Mouse (Mus musculus) thymus, postnatal 0 days (tissue): ENCODE results near the gene 1520401A03Rik. TPM values are rescaled to one million over a fixed set of nuclear protein-coding genes. Genes with fewer than 3 reads are reported as not detected.

Experiments
- DNase-seq: peaks from one replicate; pipeline ENCODE4 v3.0.0-alpha.2; 2015; ENCODE audit warnings: low spot score
- polyA plus RNA-seq: library from polyadenylated mRNA; unstranded; fragments of >200 nt; fragmentation: Nextera tagmentation; extraction: Ambion mirVana; gene quantifications from 2 replicates; pipeline ENCODE4 v1.2.1, GENCODE M21; 2015

Gene 1520401A03Rik
- polyA plus RNA-seq, 1 experiment from 2014 or later, result 0.77 TPM

- DNase-seq, result no peak
Observed at GRCm38 (mm10) chr17:23744076-23744475, 21.5 kb upstream of the 1520401A03Rik start.

- DNase-seq, result no peak
Observed at GRCm38 (mm10) chr17:23742941-23743340, 20.4 kb upstream of the 1520401A03Rik start.

GRCm38 (mm10) chr17:23742210-23742793 lies 19.7 kb upstream of the 1520401A03Rik start:
- DNase-seq, result peak; percentile 60

GRCm38 (mm10) chr17:23741359-23742209 lies 19.0 kb upstream of the 1520401A03Rik start:
- no peak for DNase-seq

GRCm38 (mm10) chr17:23740598-23741021 lies 18.0 kb upstream of the 1520401A03Rik start, which contains the start of gene Paqr4:
TSS of gene Paqr4 (minus strand) at chr17:23740867.
- peak; percentile 35 for DNase-seq

DNA sequence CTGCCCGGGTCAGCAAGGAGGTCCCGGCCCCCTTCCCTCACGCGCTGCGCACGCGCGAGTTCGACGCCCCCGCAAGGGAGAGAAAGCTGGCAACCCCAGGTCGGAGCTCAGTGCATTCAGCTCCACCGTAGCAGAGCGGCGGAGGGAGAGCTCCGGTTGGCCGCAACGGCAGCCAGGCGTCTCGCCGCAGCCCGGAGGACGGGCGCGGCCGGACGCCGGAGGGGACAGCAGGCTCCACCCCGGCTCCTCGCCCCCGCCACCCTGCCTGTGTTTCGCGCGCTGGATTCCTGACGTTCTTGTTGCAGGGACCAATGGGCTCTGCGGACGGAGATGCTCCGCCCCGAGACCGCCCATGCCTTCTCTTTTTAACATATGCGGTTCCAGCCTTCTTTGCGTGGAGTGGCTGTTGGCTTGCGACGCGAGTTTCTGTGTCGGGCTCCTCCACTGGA lies 17.6 kb upstream of the 1520401A03Rik start:
- peak; percentile 72 for DNase-seq

DNA sequence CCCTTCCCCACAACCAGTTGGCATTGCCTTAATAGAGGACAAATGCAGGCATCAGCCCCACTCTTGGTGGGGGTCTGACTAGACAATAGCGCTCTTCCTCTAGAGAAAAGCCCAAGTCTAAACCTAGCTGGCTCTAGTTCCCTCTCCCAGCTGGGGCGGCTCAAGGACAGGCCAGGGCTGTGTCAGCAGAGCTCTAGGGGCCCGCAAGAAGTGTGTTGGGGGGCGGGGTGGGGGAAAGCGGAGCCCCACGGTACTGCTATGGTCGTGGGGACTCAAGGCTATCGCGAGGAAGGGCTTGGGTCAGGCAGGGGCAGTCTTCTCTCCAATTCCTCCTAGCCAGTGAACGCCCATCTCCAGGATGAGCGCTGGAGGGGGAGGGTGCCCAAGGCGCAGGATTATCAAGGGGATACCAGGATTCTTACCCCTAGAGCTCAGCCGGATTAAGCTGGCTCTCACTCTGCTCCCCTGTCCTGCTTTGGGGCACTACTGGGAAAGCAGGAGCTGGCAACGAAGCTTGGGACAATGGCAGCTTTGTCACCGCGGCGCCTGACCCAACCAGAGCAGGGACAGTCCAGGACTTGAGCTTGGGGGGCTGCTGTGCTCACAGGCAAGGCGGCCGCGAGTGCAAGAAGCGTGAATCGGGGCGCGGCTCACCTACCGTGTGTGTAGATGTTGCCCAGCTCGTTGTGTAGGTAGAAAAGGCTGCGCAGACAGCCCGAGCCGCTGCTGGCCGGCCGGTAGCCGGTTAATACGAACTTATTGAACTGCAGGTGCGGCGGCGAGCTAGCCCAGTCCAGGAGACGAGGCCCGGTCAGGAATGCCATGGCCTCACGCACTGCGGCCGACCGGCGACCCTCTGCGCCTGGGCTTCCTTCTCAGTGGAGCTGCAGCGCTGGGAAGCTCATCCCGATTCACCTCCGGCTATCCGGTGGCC lies 16.9 kb upstream of the 1520401A03Rik start:
- DNase-seq, result no peak

- DNase-seq, result no peak
Observed at GRCm38 (mm10) chr17:23738836-23739201, 16.2 kb upstream of the 1520401A03Rik start.

DNA sequence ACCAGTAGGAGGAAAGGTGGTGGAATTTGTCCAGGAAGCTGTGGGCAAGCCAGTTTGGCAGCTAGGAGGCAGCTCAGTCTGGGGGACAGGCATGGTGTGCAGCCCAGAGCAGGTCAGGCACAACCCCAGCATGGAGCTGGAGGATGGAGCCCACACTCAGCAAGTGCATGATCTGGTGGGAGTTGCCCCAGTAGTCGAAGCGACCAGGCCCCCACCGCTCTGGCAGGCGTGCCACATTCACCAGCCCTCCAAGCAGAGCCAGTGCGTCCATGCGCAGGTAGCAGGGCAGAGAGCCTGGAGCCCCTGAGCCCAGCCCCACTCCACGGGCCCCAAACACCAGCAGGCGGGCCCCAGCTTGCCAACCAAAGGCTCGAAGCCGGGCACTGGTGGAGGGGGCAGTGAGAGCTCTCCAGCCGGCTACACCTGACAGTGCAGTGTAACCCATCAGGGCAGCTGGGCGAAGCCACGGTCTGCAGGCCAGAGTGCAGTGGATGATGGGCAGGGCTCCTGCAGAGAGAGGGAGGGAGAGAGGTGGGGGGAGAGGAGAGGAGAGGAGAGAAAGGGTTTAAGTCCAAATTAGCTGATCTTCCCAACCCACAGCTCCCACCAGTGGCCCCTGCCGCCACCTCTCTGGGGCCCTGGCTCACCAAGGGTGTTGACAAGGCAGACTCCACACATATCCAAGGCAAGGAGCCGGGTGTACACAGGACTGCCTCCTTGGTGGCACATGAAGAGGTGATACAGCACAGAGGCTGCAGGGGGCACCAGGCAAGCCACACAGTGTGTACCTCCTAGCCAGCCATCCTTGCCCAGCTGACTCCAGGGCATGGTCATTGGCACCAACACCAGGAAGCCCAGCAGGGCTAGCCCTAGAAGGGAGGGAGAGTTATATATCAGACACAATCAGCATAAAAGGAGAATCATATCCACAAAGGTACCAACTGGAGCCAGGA lies 15.2 kb upstream of the 1520401A03Rik start:
- no peak for DNase-seq

DNA sequence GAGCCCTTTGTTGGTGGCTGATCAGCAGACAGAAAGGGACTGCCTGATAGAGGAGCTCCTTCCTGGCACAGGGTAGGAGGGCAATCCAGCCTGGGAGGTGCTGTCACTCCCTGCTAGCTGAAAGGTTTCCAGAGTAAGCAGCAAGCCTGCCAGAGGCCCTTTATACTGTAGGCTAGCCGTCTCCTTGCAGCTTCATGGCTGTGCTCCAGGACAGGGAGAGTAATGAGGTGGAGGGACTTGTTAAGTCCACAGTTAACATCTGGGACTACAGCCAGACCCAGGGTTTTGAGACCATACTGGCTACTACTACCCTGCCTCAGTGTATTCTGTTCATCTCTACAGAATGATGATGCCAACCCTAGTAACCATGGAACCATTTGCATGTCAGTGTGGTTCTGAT lies 11.8 kb upstream of the 1520401A03Rik start:
- no peak for DNase-seq

DNA sequence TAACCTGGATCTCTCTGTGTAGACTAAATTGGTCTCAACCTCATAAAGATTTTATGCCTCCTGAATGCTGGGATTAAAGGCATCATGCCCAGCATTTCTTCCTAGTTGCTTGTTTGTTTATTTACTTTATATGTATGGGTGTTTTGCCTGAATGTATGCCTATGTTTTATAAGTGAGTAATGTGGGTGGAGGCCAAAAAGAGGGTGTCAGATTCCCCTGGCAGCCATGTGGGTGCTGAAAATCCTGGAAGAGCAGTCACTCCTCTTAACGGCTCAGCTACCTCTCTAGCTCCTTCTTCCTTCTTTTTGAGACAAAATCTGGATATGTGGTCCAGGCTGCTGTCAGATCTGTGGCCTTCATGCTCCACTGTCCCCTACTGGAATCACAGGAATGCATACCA lies 7.9 kb upstream of the 1520401A03Rik start:
- DNase-seq, result no peak

DNA sequence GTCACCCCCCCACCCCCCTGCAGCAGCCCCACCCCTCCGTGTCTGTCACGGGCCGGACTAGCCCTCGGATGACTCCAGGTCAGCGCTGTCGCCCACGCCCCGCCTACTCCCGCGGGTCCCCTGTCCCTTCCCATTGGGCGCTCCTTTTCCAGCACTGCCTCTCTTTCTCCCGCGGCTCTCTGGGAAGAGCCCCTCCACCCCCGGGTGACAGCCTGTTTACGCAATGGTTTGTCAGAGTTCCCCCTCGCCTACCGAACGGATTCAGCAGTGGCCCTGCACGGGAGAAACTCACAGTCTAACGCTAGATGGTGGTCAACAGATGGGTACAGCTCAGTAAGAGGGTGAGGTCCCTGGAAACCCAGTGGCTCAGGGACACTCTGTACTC lies 4.2 kb upstream of the 1520401A03Rik start:
- DNase-seq, result no peak

- peak; percentile 96 for DNase-seq
Observed at GRCm38 (mm10) chr17:23725999-23726757, 3.6 kb upstream of the 1520401A03Rik start, which contains the start of gene Pkmyt1. TSS of gene Pkmyt1 (plus strand) at chr17:23726336.

GRCm38 (mm10) chr17:23725477-23725876 lies 2.9 kb upstream of the 1520401A03Rik start:
- DNase-seq, result no peak

- DNase-seq, result no peak
Observed at GRCm38 (mm10) chr17:23721886-23722285, 697 bp downstream of the 1520401A03Rik start.

GRCm38 (mm10) chr17:23719455-23719854 lies 3.1 kb downstream of the 1520401A03Rik start:
- no peak for DNase-seq

- DNase-seq, result no peak
Observed at GRCm38 (mm10) chr17:23717003-23717402, 5.6 kb downstream of the 1520401A03Rik start.

DNA sequence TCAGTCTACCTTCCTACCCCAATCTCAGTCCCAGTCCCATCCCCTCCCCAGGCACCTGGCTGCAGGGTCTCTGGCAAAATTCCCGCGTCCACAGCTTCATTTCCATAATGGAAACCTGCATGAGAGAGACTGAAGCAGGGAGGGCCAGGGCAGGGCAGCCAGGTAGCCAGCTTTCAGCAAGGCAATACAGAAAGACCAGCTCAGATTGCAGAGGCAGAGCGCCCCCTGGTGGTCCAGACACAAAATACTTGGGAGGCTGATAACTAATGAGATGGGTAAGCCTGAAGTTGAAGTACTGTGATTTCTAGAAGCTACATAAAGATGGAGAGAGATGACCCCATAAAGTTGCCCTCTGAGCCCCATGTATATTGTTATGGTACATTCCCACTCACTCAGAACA lies 16.4 kb downstream of the 1520401A03Rik start:
- DNase-seq, result peak; percentile 69

- no peak for DNase-seq
Observed at GRCm38 (mm10) chr17:23705525-23706104, 17.0 kb downstream of the 1520401A03Rik start.
